Comparison of ENCODE assay signal across 25 mouse cellular contexts in the genomic region with DNA sequence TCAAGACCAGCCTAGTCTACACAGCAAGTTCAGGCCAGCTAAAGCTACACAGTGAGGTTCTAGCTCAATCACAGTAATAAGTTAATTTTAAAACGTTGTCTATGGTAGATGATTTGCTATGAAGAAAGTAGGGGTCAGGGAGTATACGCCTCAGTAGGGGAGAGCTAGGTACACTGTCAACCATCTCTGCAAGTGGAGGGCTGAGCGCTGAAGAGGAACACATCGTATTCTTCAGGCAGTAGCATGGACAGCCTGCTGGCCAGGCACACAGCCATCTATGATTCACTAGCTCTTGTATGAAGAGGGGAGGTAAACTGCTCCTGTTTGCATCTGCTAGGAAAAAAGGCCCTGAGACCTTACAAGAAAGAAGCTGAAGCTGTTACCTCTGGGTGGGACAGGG.
DNase-seq lines count a peak whose midpoint lies in the region; ATAC-seq and TF ChIP-seq lines count a peak whose summit lies in the region.
"Had no signal": no experiment of that assay in that cellular context is flagged by ENCODE, and none has a peak within 500 bp of the region (broad histone marks: within the 10 kb centered on the region; RNA-seq: fewer than 3 reads in every experiment).

No protein-coding gene starts in this region.

- H3K9me3 ChIP-seq in lung, postnatal 0 days (ENCODE audit: low read length): no peaks in the 10 kb centered on the region
- no peaks in the 10 kb centered on the region for H3K9me3 ChIP-seq in kidney, embryonic 15.5 days (replicated peaks)
- H3K9me3 ChIP-seq: embryonic facial prominence, embryonic 10.5 days; forebrain, embryonic 15.5 days; G1E; hindbrain, embryonic 13.5 days; limb, embryonic 15.5 days; midbrain, embryonic 12.5 days had no signal

- TF ChIP-seq EP300 in lung, postnatal 0 days (IDR thresholded peaks at IDR 0.05): no peak

- no peak overlapping the region for H3K4me2 ChIP-seq in lung, postnatal 0 days (replicated peaks; ENCODE audit: low read depth, low read length)
- no peak overlapping the region for H3K4me2 ChIP-seq in kidney, embryonic 15.5 days
- H3K4me2 ChIP-seq: forebrain, embryonic 15.5 days; hindbrain, embryonic 13.5 days; limb, embryonic 15.5 days; lung, embryonic 14.5 days; midbrain, embryonic 12.5 days had no signal

- TF ChIP-seq CTCF in lung, postnatal 0 days (IDR thresholded peaks at IDR 0.05): no peak

- no peak overlapping the region for H3K9ac ChIP-seq in lung, postnatal 0 days (replicated peaks; ENCODE audit: low read depth)
- no peak overlapping the region for H3K9ac ChIP-seq in kidney, embryonic 15.5 days
- H3K9ac ChIP-seq: forebrain, embryonic 15.5 days; hindbrain, embryonic 13.5 days; limb, embryonic 15.5 days; liver, embryonic 14.5 days; lung, embryonic 14.5 days; midbrain, embryonic 12.5 days had no signal

- H3K36me3 ChIP-seq in lung, postnatal 0 days (ENCODE audit: insufficient read depth, low read length): no peaks in the 10 kb centered on the region
- H3K36me3 ChIP-seq in kidney, embryonic 15.5 days: no peaks in the 10 kb centered on the region
- H3K36me3 ChIP-seq: forebrain, embryonic 15.5 days; G1E; hindbrain, embryonic 13.5 days; midbrain, embryonic 12.5 days had no signal

- H3K4me3 ChIP-seq in lung, postnatal 0 days (ENCODE audit: low read depth, low read length): no peak overlapping the region
- no peak overlapping the region for H3K4me3 ChIP-seq in kidney, embryonic 15.5 days (replicated peaks)
- H3K4me3 ChIP-seq: embryonic facial prominence, embryonic 10.5 days; forebrain, embryonic 15.5 days; heart, adult 2 months; hindbrain, embryonic 13.5 days; limb, embryonic 15.5 days; midbrain, embryonic 12.5 days had no signal

- no peaks in the 10 kb centered on the region for H3K27me3 ChIP-seq in lung, postnatal 0 days (replicated peaks; ENCODE audit: insufficient read depth, low read length)
- H3K27me3 ChIP-seq in kidney, embryonic 15.5 days: no peaks in the 10 kb centered on the region
- H3K27me3 ChIP-seq: forebrain, embryonic 15.5 days; hindbrain, embryonic 13.5 days; limb, embryonic 15.5 days had no signal

- WGBS in lung, postnatal 0 days: 80% methylated on average over 4 of the region's 4 CpGs
- WGBS in kidney, embryonic 15.5 days: 70% methylated on average over 4 of the region's 4 CpGs

- peak; percentile 42 for DNase-seq in lung, postnatal 0 days (ENCODE audit: low spot score)
- no peak for DNase-seq in lung, postnatal 25 days (ENCODE audit: low spot score)
- DNase-seq in brain, adult 2 months (ENCODE audit: low read depth, low spot score): peak; percentile 43
- DNase-seq in kidney, postnatal 36 days: peak; percentile 34 to 39
- DNase-seq in heart, adult 11 months: no peak
- DNase-seq: adrenal gland, adult 8-10 months; B cell, adult 2 months; cerebellum, adult 9-10 months; gastrocnemius, postnatal 14 days; heart, adult 2 months; left cerebral cortex, postnatal 4 days; lung, embryonic 14.5 days; right cerebral cortex, postnatal 14 days; spleen, adult 18-20 months had no signal

- no peaks in the 10 kb centered on the region for H3K4me1 ChIP-seq in lung, postnatal 0 days (ENCODE audit: insufficient read depth, low read depth, low read length)
- H3K4me1 ChIP-seq in kidney, embryonic 15.5 days: peaks cover 35% of the 10 kb centered on the region
- H3K4me1 ChIP-seq: forebrain, embryonic 15.5 days had no signal

- peak; percentile 64 for ATAC-seq in lung, postnatal 0 days
- ATAC-seq in kidney, embryonic 15.5 days (replicated peaks; ENCODE audit: low FRiP score): no peak
- ATAC-seq in granulocyte monocyte progenitor cell, adult 5-6 weeks (replicated peaks; ENCODE audit: poor library complexity, severe bottlenecking): no peak
- ATAC-seq: activated CD4-positive, CD25-positive, alpha-beta regulatory T cell, adult 4 months; forebrain, embryonic 15.5 days; inflammation-experienced regulatory T-cells, adult 6 months had no signal

- H3K27ac ChIP-seq in lung, postnatal 0 days (ENCODE audit: low read length): no peak overlapping the region
- 0 out of 2 replicates have a peak overlapping the region, but pooled peaks have one; percentile 32 for H3K27ac ChIP-seq in kidney, embryonic 15.5 days
- H3K27ac ChIP-seq: embryonic facial prominence, embryonic 10.5 days; forebrain, embryonic 15.5 days; heart, adult 2 months; hindbrain, embryonic 13.5 days; limb, embryonic 15.5 days; liver, embryonic 14.5 days; midbrain, embryonic 12.5 days had no signal

Comparison
In these comparisons a context has a peak if more than half of its experiments do, and no peak if none do; other contexts are left out.
1. DNase-seq: peak in lung, postnatal 0 days (single experiment), brain, adult 2 months (single experiment) and kidney, postnatal 36 days (2 of 2); none in lung, postnatal 25 days (single experiment) and heart, adult 11 months (single experiment).